Mouse (Mus musculus) liver (tissue): ENCODE measurements around the gene Gtsf1l.

ENCODE experiments used
- DNase-seq: peaks from one replicate; pipeline ENCODE4 v3.0.0-alpha.2; 2020; ENCODE audit warnings: mixed read lengths

Gene Gtsf1l

DNA sequence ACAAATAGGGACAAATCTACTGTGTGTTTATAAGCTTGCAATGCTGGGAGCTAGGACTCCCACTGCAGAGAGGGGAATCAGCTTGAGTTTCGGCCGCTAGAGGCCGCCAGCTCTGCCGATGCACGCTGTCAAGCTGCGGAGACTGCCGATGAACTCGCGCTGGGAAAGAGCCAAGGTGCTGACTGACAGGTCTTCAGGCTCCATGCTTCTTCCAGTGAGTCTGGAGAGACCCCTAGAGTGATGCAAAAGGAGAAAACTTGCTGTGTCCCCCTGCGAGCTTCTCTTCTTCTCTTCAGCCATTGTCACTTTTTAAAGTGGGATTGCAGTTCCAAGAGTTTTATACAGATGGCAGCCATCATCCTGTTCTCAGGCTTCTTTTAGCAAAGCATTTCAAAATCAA is 39.5 kb downstream of the Gtsf1l start:
- DNase-seq, result peak; percentile 71

DNA sequence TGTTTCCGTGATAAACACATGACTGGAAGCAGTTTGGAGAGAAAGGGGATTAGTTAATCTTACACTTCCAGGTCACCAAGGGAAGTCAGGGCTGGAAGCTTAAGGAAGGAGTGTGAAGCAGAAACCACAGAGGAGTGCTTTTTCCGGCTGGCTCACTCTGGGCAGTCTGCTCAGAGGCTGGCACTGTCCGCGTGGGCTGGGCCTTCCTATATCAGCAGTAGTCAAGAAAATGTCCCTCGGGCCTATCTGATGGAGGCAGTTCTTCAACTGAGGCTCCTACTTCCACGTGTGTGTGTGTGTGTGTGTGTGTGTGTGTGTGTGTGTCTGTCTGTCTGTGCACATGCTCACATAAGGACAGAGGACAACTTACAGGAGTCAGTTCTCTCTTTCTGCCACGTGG is 47.7 kb downstream of the Gtsf1l start:
- no peak for DNase-seq
